Mouse (Mus musculus): Measurements from ENCODE around the gene Krt15. TPM values are rescaled to one million over a fixed set of nuclear protein-coding genes. Genes with fewer than 3 reads are reported as not detected.

Krt15 gene
- total RNA-seq, 1 experiment from 2014 or later, result 1.4 TPM

DNA sequence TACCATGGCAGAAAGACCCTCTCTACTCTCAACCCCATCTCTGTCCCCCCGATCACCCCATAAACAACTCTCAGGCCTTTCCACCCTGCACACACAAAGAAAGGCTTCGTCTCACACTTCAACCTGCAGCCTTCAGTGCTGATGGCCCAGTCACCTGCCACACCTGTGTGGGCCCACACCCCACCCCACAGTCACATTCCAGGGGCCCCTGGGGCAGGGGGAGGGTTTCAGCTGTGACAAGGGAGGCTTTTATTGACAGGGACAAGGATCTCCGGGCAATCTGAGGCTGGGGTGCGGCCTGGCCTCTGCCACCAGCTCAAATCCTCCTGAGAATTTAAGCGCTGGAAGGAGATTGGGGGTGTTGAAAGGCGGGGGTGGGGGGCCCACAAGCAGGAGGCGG is 3.1 kb upstream of the Krt15 start:
- no peak for ATAC-seq (ENCODE audit: extremely low read depth, insufficient number of reproducible peaks, low FRiP score, poor library complexity, severe bottlenecking)

DNA sequence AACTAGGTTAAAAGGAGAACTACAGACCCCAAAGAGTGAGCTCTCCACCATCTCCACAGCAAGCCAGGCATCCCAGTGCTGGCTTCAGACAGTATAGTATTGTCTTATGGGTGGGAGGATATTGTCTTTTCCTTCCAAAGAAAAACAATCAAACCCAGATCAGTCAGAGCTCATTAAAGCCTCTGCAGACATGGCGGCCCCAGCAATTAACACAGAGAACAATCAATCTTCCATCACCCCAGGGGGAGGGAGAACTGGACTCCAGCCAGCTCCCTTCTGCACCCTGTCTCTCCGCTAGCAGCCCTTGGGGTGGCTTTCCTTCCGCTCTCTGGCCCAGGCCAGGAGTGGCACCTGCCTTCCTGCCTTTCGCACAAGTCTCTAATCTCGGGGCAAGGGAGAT is 2.0 kb upstream of the Krt15 start:
- no peak for ATAC-seq (ENCODE audit: extremely low read depth, insufficient number of reproducible peaks, low FRiP score, poor library complexity, severe bottlenecking)

DNA sequence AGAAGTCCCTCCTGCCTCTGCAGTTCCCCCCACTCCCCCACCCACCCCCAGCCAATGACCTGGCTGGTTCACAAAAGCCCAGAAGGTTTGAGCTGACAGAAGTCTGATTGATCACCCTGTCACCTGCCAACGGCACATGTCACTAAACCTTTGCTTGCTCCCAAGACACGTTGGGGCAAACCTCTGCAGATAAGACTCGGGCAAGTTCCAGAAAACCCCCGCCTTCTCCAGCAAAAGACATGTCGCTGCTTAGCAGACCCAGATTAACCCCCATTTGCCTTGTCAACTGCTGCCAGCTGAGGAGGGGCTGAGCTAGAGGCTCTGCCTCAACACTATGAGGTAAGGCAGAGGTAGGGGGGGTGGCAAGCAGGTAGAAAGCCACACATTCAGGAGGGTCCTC is 831 bp upstream of the Krt15 start:
- no peak for ATAC-seq (ENCODE audit: extremely low read depth, insufficient number of reproducible peaks, low FRiP score, poor library complexity, severe bottlenecking)

DNA sequence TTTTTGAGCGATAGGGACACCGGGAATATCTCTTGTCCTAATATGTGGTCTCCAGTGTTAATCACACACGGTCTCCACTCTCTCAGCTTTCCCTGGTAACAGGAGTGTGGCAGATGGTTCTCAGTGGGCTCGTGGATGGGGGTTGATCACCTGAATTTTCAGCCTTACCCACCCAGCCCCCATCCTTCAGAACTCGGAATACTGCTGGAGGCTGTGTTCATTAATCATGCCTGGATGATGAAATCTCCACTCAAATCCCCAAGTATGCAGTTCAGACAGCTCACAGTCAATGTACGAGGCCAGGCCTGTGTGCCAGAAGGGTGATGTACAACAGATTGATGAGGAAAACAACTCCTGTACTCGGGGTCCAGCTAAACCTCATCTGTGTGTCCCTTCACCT is 10.8 kb downstream of the Krt15 start:
- ATAC-seq (ENCODE audit: extremely low read depth, insufficient number of reproducible peaks, low FRiP score, poor library complexity, severe bottlenecking), result no peak

DNA sequence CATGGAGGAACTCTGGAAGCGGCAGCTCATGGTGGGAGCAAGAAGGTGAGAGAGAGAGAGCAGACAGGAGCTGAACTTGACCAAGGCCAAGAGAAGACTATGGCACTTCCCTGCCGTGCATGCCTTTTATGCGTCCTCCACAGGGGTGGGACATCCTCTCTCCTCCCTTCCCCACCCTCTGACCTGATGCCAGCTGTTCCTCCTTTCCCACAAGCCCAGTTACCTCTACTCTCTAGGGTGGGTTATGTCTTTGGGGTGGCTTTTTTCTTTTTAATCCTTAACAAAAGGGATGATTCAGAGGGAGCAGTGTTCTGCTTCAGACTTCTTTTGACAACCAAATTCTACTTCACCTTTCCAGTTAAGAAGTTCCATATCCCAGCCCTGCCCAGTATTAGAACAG is 14.3 kb downstream of the Krt15 start, which contains the start of gene Krt13:
TSS of gene Krt13 (minus strand) at position 101 of the 400 bp plus-strand sequence.
- ATAC-seq (ENCODE audit: extremely low read depth, insufficient number of reproducible peaks, low FRiP score, poor library complexity, severe bottlenecking), result no peak

DNA sequence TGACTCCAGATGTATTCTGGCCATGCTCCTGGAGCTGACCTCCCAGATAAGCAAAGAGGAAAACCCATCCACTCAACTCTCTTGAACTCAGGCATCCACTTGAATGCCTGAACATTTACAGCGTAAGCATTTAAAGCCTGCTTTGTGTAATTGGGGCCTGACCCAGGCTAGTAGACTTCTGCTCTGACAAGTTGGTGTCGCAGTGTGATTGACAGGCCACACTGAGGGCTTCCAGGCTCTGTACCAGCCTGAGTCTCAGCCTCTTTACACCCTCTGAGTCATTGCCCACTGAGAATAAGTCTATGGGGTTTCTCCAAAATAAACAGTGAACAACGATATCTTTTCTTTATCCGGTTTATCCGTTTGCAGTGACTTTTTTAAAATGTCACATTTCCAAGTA is 15.4 kb downstream of the Krt15 start:
- ATAC-seq (ENCODE audit: extremely low read depth, insufficient number of reproducible peaks, low FRiP score, poor library complexity, severe bottlenecking), result no peak

DNA sequence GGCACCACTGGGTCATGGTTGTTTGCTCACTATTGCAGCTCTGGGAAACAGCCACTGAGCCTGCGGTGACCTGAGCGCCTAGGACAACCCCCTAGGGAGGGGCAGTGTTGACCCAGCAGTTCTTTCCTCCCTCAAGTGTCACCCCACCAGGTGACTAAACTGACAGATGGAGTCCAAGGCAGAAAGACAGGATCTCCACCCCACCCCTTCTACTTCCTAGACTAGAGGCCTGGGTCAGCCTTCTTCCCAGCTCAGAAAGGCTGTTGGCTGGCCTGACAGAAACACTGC is 22.0 kb downstream of the Krt15 start:
- ATAC-seq (ENCODE audit: extremely low read depth, insufficient number of reproducible peaks, low FRiP score, poor library complexity, severe bottlenecking), result no peak

DNA sequence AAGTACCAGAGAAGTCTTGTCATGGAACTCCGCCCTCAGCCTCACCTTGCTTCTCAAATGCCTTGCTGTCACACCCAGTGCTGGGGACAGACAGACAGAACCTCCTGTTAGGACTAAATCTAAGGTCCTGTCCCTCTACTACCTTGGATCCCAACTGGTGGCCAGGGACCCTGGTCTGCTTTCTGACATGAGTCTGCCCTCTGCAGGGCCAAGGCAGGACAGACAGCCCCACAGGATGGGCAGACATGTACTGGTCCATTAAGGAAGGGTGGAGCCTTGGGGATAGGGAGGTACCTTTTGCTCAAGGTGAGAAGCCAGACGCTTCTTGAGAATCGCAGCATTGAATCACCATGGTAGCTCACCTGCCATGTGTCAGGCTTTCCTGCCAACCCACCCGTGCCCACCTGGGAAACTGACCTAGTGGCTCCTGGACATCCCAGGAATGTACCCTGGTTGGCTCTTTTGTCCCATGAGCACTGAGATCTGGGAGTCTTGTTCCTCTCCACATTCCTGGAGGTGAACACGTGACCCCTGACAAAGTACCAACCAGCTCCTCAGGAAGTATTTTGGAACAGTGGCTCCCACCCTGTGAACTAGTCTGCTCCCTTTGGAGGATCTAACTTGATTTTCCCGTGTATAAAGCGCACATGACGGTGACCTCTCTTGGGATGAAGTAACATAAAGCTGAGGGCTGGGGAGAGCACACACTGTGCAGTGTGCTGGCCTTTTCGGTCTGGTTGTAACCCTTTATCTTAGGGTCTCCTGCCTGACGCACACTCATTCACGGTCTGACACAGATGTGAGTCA is 22.6 kb downstream of the Krt15 start:
- ATAC-seq (ENCODE audit: extremely low read depth, insufficient number of reproducible peaks, low FRiP score, poor library complexity, severe bottlenecking), result no peak

DNA sequence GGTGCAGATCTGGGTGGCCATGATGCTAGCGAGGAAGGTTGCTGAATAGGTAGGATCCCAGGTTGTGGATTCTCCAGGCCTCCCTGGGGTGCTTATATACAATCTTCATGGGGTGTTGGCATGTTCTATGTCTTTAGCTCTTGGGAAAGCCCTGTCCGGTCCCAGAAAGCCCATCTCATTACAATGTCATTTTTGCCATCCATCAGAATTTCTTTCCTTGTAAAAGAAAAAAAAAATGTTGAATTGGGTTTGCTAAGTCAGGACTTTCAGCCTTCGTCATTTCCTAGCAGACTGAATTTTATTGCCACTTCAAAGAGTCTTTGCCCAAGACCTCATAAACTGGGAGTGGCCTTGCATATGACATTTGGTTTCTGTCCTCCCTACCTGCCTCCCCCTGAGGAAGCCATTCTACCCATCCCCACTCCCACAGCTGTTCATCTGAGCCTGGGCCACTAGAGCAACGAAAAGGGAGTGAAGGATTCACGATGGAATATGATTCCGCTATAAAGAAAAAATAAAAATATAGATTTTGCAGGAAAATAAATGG is 30.1 kb downstream of the Krt15 start, which contains the start of gene Krt36:
TSS of gene Krt36 (minus strand) at position 51 of the 547 bp plus-strand sequence.
- ATAC-seq (ENCODE audit: extremely low read depth, insufficient number of reproducible peaks, low FRiP score, poor library complexity, severe bottlenecking), result no peak

DNA sequence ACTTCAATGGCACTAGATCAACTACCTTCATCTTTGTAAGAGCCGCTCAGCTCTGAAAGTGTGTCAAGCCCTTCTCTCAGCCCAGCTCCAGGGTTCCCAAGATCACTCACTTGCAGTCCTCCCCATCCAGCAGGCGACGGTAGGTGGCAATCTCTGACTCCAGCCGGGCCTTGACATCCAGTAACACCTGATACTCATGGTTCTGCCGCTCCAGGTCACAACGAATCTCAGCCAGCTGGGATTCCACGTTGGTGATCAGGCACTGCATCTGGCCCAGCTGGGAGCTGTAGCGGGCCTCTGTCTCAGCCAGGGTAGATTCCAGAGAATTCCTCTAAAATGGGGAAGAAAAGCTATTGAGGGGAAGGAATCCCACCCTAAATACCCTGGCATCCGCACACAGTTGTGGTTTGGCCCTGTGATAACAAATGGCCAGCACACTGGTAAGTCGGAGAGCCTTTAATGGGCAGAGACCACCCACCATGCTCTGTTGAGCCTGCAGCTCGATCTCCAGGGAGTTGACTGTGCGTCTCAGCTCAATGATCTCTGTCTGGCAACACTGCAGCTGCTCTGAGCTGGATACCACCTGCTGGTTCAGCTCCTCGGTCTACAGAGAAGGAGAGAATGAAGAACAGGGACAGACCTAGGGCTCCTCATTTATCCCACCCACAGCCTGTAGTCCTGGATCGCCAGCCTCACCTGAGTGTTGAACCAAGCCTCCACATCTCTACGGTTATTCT is 32.9 kb downstream of the Krt15 start:
- ATAC-seq (ENCODE audit: extremely low read depth, insufficient number of reproducible peaks, low FRiP score, poor library complexity, severe bottlenecking), result no peak

DNA sequence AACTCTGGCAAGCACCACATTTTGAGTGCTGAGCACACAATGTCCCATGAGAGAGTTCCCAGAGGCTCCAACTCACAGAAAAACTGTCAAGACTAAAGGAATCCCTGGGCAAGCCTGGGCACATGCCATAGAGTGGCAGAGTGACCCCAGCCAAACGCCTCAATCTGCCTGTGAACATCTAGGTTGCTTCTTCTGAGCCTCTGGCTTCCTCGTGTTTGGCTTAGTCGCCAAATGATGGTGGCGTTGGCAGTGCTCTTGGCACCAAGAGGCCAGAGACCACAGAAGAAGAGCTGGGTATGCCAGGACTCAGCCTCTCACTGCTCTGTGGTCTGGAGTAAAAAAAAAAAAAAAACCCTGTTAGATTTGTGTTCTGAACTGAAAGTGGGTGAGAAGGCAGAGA is 35.3 kb downstream of the Krt15 start:
- ATAC-seq (ENCODE audit: extremely low read depth, insufficient number of reproducible peaks, low FRiP score, poor library complexity, severe bottlenecking), result no peak

DNA sequence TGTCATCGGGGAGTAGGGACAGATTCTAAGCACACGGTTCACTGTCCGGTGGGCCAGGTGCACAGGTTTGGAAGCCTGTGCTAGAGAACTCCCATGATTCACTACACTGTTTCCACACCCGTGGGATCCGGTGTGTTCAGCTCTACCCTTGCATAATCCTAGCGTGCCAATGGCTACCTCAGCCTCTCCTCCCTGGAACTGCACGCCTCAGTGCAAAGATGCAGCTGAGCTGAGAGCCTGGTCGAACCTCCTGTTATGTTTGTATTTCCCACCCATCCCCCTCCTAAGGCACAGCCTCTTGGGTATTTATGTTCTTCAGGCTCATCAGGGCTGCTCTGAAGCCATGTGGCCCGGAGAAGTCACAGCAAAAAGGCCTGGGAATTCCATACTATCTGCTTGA is 37.9 kb downstream of the Krt15 start:
- ATAC-seq (ENCODE audit: extremely low read depth, insufficient number of reproducible peaks, low FRiP score, poor library complexity, severe bottlenecking), result no peak

DNA sequence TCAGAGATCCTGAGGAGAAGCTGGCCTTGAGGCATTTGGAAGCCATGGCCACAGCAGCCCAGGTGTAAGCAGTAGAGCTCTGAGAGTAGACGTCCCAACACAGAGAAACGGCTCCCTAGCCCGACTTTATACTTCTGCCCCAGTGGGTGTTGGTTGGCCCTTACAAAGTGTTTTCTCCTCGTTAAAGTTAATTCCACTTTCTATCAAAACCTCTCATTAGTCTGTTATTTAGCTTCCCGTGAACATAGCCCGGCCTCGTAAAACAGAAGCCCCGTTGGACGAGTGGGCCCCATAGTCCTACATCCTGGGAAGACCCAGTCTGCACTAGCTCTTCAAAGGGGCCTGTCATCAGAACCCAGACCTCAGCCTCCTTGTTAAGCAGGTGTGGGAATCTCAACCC is 39.6 kb downstream of the Krt15 start, which contains the start of gene Krt35:
TSS of gene Krt35 (minus strand) at position 101 of the 400 bp plus-strand sequence.
- ATAC-seq (ENCODE audit: extremely low read depth, insufficient number of reproducible peaks, low FRiP score, poor library complexity, severe bottlenecking), result no peak

DNA sequence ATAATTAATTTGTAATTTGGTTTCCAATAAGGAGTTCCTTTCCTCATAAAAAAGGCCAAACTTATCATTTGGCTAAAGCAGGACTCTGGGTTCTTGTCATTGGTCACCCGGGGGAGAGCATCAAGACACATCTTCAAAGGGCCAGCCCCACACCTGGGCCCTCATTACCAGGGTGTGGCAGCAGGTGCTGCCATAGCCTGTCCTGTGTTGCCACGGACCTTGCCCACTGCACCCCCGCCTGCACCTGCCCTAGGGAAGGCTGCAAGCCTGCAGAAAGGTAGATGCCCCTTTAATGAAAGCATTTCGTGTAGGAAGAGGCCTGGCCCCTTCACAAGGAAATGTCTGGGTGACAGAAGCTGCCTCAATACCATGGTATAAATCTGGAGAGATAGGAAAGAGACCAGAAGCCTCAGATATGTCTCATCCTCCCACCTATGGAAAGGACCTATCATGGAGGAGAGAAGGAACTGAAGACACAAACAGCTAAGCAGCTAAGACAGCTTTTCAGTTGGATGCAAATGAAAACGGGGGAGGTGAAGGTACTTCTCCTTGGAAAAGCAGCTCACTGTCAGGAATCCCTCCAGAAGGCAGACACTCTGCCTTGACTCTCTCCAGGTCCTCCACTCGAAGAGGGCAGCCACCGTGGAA is 47.2 kb downstream of the Krt15 start:
- no peak for ATAC-seq (ENCODE audit: extremely low read depth, insufficient number of reproducible peaks, low FRiP score, poor library complexity, severe bottlenecking)

DNA sequence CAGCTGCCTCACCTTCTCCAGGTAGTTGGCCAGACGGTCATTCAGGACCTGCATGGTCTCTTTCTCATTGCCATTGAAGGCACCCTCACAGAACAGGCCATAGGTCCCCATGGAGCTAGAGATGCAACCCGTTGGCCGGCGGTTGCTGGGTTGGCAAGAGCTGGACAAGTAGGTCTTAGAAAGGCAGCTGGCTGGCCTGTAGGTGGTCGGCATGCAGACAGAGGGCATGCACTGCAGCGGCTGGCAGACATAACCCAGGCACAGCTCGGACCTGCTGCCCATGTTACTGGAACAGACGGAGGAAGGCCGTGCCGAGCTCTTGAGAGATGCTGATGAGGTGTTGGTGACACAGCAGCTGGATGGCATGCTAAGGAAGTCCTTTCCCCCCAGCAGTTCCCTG is 47.9 kb downstream of the Krt15 start, which contains the start of gene Krt32:
TSS of gene Krt32 (minus strand) at position 366 of the 400 bp plus-strand sequence.
- ATAC-seq (ENCODE audit: extremely low read depth, insufficient number of reproducible peaks, low FRiP score, poor library complexity, severe bottlenecking), result no peak

Other genes with a start within 250 kb of the Krt15 start
- not detected in 2 replicates for gene Krtap31-1, start 228.0 kb downstream of the Krt15 start, total RNA-seq (2017)
- not detected in 2 replicates for gene Gm11565, start 221.2 kb downstream of the Krt15 start, total RNA-seq (2017)
- not detected in 2 replicates for gene Krtap31-2, start 199.6 kb downstream of the Krt15 start, total RNA-seq (2017)
- gene Krtap9-5, start 187.5 kb downstream of the Krt15 start, total RNA-seq (2017), result not detected in 2 replicates
- gene Krtap29-1, start 156.9 kb downstream of the Krt15 start, total RNA-seq (2017), result not detected in 2 replicates
- not detected in 2 replicates for gene Krtap16-1, start 149.3 kb downstream of the Krt15 start, total RNA-seq (2017)
- not detected in 2 replicates for gene Krtap17-1, start 141.9 kb downstream of the Krt15 start, total RNA-seq (2017)
- gene Krt33a, start 119.7 kb downstream of the Krt15 start, total RNA-seq (2017), result not detected in 2 replicates
- gene Krt33b, start 106.1 kb downstream of the Krt15 start, total RNA-seq (2017), result not detected in 2 replicates
- not detected in 2 replicates for gene Krt34, start 94.4 kb downstream of the Krt15 start, total RNA-seq (2017)
- gene Krt31, start 85.4 kb downstream of the Krt15 start, total RNA-seq (2017), result not detected in 2 replicates
- gene Krt32, start 47.7 kb downstream of the Krt15 start, total RNA-seq (2017), result not detected in 2 replicates
- not detected in 2 replicates for gene Krt35, start 39.7 kb downstream of the Krt15 start, total RNA-seq (2017)
- not detected in 2 replicates for gene Krt36, start 30.3 kb downstream of the Krt15 start, total RNA-seq (2017)
- 15.4 and 23.3 TPM in 2 replicates for gene Krt13, start 14.4 kb downstream of the Krt15 start, total RNA-seq (2017)
- 0.74 and 4.9 TPM in 2 replicates for gene Krt19, start 12.7 kb upstream of the Krt15 start, total RNA-seq (2017)
- gene Krt9, start 57.3 kb upstream of the Krt15 start, total RNA-seq (2017), result not detected in 2 replicates
- gene Krt14, start 71.6 kb upstream of the Krt15 start, total RNA-seq (2017), result not detected in 2 replicates
- 0.25 TPM in 1 of 2 replicates, not detected in the other for gene Krt16, start 113.0 kb upstream of the Krt15 start, total RNA-seq (2017)
- gene Krt17, start 125.1 kb upstream of the Krt15 start, total RNA-seq (2017), result not detected in 2 replicates
- not detected in 2 replicates for gene Krt42, start 133.9 kb upstream of the Krt15 start, total RNA-seq (2017)
- gene Eif1, start 184.0 kb upstream of the Krt15 start, total RNA-seq (2017), result 734 and 752 TPM in 2 replicates
- gene Gast, start 198.5 kb upstream of the Krt15 start, total RNA-seq (2017), result not detected in 2 replicates
- gene Hap1, start 220.2 kb upstream of the Krt15 start, total RNA-seq (2017), result 0.70 and 0.74 TPM in 2 replicates

Measured in neutrophil, adult 5-6 weeks (primary cell).